Mouse (Mus musculus) frontal cortex, postnatal 14 days (tissue): ENCODE measurements around the gene Vav3.

Experiments used
- DNase-seq, 2 experiments: peaks; one replicate each; pipeline ENCODE4 v3.0.0; 2022; ENCODE audit warnings: low spot score in 2 of 2

Vav3 gene

DNA sequence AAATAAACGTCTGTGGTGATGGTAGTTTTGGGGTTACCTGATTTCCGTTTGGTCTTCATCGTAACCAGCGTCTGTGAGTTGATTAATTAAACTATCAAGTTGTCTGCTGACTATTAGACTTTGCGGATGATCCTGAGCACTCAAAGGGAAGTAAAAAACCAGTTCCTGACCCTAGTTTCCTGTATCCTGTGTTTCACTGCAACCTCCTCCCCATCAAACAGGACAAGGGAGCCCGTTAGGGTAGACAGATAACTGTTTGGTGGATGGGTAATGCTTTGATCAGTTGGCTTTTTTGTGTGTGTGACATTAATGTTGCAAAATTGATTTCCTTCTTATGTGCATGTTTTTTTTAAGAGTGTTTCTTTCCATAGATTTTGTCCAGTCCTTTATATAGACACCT lies 12.2 kb downstream of the Vav3 start:
- no peak for DNase-seq

- DNase-seq: no peak
Measured at GRCm38 (mm10) chr3:109353814-109354213, 13.4 kb downstream of the Vav3 start.

DNA sequence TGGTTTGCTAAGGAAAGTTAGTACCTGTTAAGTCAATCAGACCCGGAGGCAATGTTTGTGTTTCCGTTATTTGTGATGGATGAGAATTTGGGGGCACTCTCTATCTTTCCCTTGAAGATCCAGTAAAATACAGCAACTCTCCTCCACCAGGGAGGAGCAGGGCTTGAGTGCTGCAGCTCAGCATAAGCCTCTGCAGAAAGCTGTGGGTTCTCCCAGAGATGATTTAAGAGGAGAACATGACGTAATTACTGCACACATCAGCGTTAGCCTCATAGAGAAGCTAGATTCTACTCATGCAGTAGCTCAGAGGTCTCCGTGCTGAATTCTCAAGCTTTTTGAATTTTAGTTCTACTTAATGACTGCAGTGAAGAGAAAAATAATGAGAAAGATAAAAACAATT lies 14.7 kb downstream of the Vav3 start:
- no peak for DNase-seq

- DNase-seq: no peak
Measured at GRCm38 (mm10) chr3:109360746-109361145, 20.3 kb downstream of the Vav3 start.

- DNase-seq: no peak
Measured at GRCm38 (mm10) chr3:109361882-109362281, 21.4 kb downstream of the Vav3 start.

GRCm38 (mm10) chr3:109362310-109362709 lies 21.9 kb downstream of the Vav3 start:
- no peak for DNase-seq

- no peak for DNase-seq
Measured at GRCm38 (mm10) chr3:109363522-109363921, 23.1 kb downstream of the Vav3 start.

- DNase-seq: no peak
Measured at GRCm38 (mm10) chr3:109365875-109366274, 25.4 kb downstream of the Vav3 start.

DNA sequence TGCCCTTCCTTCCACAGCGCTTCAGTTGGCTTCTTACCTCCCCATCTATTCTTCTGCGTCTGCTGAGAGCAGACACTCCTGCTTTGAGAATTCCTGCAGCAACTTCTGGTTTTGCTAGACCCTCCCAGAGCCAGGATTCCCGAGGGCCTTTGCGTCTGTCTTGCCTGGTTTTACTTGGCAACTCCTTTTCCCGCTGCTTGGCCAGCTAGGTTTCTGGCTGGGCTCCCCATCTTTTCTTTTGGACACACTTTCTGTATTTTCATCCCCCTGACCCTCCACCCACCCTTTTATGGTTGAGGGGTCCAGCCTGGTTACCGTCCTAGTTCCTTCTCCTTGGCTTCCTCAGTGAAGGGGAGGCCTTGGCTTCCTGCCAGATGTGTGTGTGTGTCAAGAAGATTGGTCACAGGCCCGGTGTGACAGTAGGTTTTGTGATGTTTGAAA lies 26.0 kb downstream of the Vav3 start:
- DNase-seq: peak in 1 of 2 experiments; percentile 4

GRCm38 (mm10) chr3:109368383-109369289 lies 28.2 kb downstream of the Vav3 start:
- DNase-seq: no peak

DNA sequence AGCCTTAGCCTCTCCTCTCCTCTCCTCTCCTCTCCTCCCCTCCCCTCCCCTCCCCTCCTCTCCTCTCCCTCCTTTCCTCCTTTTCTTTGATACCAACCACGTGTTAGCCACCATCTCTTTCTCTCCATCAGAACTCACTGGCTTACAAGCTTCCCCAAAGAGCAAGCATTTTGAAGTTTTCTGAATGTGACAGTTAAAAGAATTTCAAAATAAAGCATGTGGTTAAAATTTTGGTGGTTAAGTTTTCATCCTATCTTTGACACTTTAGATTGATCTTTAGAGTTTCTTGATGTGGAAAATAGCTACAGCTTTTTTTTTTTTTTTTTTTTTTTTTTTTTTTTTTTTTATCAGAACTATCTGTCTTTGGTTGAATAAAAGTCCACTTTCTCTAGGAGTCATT lies 31.1 kb downstream of the Vav3 start:
- DNase-seq: no peak

DNA sequence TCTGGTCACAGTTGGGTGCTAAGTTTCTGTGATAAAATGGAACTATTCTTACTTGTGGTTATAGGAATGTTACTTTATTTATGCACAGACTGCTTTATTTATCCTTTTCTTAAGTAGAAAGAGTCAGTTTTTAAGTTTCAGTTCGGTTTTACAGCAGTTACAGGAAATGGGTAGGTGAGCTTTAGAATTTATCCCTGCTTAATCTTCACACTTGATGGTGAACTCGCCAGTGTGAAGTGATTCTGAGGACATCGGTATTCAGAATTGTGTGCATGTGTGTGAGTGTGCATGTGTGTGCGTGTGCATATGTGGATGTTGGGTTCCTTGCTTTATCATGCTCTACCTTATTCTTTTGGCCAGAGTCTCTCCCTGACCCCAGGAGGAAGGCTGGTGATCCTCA lies 32.2 kb downstream of the Vav3 start:
- DNase-seq: no peak

DNA sequence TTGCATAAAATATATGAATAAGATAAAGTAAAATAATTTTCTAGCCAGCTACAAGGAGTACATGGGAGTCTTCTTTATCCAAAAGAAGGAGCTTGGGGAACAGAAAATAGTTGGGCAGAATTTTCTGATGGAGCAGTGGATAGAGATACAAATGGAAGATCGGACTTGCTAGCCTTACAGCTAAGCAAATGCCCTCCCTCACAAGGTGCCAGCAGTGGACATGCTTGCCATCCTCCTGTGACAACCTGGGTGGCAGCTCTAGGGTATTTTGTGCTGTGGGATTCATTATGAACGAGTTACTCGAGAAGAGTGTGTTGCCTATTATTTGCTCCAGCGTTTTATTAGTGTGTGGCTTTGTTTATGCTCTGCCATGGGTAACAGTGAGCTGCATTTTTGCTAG lies 37.8 kb downstream of the Vav3 start:
- no peak for DNase-seq

DNA sequence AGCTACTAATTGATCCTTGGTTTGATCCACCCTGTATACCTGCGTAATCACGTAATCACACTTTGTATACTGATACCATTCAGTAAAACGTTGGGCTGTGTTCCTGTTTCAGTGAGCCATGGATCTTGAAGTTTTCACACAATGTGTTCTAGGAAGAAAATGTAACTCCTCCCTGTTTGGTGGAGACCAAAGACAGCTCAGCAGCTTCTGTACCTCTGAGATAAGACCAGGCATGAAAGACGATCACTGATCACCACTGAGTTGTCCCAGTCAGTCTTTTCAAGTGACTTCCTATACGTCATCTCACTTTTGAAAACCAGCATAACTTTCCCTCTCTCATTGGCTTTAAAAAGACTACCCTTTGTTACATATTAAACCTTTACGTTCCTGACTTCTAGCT lies 38.2 kb downstream of the Vav3 start:
- DNase-seq: no peak

DNA sequence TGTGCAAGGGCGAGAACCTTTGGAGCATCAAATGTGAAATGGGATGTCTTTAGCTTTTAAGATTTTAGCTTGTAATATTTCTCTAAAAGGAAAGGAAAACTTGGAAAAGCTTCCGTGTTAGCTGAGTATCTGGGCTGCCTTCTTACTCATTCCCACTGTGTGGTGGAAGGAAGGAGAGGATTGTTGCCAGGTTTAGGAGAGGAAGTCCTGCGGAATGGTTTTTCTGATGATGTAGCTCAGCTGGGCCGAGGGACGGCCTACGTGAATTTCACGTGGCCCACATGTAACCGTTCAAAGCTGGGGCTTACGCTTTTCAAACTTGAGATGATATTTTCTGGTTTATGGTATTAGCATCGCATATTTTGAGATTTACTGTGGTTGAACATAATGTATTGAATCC lies 48.3 kb downstream of the Vav3 start:
- DNase-seq: no peak

GRCm38 (mm10) chr3:109401527-109401926 lies 61.1 kb downstream of the Vav3 start:
- DNase-seq: no peak

DNA sequence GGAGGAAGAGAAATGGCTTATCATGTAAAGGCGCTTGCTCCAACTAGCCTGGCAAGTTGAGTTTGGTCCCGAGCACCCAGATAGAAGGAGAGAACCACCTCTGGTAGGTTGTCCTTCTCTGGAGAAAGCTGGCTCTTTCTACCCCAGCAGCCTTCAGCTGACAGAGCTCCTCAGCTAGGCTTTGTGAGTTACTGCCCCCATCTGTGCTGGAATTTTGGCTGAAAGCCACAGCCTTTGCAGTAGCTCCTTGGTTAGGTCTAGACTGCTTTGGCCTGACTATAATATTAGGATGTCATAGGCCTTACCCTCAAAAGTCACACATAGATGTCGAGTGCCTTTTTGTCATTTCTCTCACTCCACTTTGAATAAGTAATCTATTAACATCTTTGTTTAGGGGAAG lies 70.8 kb downstream of the Vav3 start:
- DNase-seq: no peak

GRCm38 (mm10) chr3:109420403-109420802 lies 80.0 kb downstream of the Vav3 start:
- no peak for DNase-seq

DNA sequence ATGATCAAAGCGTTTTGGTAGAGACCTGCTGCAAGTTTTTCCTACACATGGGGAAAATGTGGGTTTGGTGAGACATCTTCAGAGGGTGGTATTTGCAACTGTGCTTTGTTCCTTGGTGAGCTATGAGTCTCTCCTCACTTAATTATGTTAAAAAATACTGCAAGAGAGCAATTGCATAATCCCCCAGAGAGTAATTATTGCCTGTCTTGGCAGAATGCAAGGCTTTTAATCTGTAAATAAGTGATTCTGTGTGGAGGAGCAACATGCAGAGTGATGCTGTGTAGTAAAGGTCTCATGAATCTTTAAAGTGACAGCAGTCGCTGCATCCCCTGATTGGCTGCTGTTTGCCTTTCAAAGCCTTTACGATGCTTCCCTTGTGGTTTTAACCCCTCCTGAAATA lies 80.6 kb downstream of the Vav3 start:
- DNase-seq: no peak

- DNase-seq: no peak
Measured at GRCm38 (mm10) chr3:109423440-109424079, 83.1 kb downstream of the Vav3 start.

DNA sequence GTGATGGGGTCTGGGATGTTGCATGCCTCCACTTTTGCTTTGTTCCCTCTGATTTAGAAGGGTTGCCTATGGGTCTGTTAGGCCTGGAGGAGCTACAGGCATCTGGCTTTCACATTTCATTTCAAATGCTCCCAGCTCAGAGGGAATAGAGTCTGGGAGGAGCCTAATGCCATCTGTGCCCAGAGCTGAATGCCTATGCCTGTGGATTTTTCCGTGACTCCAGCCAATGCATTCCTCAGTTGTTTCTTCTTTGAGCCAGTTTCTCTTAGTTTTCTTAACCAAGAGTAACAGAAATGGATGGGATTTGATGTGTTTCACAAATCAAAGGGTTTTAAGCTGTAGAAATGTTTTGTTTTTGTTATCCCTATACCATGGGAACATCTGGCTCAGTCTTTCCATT lies 90.8 kb downstream of the Vav3 start:
- no peak for DNase-seq

GRCm38 (mm10) chr3:109438552-109438951 lies 98.1 kb downstream of the Vav3 start:
- no peak for DNase-seq

DNA sequence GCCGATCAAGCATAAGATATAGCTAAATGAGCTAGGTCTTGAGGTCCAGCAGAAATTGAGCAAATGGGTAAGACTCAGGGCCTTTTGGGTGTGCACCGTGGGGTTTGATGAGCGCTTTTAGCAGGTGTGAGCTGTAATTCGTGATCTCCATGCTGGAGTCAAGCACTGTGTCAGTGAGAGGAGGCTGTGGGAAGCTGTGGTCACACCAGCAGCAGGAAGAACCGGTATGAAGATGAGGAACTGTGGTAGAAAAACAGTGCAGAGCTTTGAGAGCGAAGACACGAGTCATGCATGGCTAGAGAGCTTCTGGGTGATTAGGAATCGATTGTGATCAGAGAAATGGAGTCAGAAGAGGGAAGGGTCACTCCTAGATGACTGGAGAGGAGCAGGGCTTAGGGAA lies 98.8 kb downstream of the Vav3 start:
- DNase-seq: no peak
